Mouse (Mus musculus) olfactory bulb, adult 2 months (tissue): Measurements from ENCODE around the gene Bpifb1. TPM values are rescaled to one million over a fixed set of nuclear protein-coding genes. Genes with fewer than 3 reads are reported as not detected.
"Not testable (repeated sequence)": the region's sequence is repeated elsewhere in the genome, so short reads cannot be mapped to it uniquely, and the experiment has no call there.

Experiments used
- H3K27ac ChIP-seq: fragments of 200-500 bp; 2 replicates; pipeline ENCODE4 v1.5.1; 2012; ENCODE audit warnings: low read depth, low read length; ENCODE audit not compliant: insufficient read depth
- H3K4me1 ChIP-seq: fragments of 200-500 bp; 2 replicates; pipeline ENCODE4 v1.6.1; 2012; ENCODE audit warnings: low read length; ENCODE audit not compliant: control insufficient read depth, insufficient read depth
- H3K4me3 ChIP-seq: fragments of 200-500 bp; 2 replicates; pipeline ENCODE4 v1.5.1; 2012; ENCODE audit warnings: mild to moderate bottlenecking, low read depth, low read length, moderate library complexity; ENCODE audit not compliant: insufficient read depth
- CTCF ChIP-seq: fragments of 200-500 bp; IDR thresholded peaks from 2 replicates; pipeline ENCODE4 v1.5.1; 2012; ENCODE audit warnings: low read depth, mild to moderate bottlenecking, low read length, moderate library complexity; ENCODE audit not compliant: insufficient read depth
- POLR2A ChIP-seq: fragments of 200-500 bp; IDR thresholded peaks from 2 replicates; pipeline ENCODE4 v1.6.1; 2012; ENCODE audit warnings: mild to moderate bottlenecking, low read depth, low read length, moderate library complexity; ENCODE audit not compliant: insufficient read depth
- WGBS: fragments of 180-500 bp; shearing (Covaris S2); methylation state at CpG from one replicate; pipeline ENCODE4 v1.1.7; 2018; 5-methylcytosine and 5-hydroxymethylcytosine counted together
- polyA plus RNA-seq: library from polyadenylated mRNA; stranded (reverse); fragments of >200 nt; gene quantifications from 2 replicates; pipeline ENCODE4 v1.2.4, GENCODE M21; 2012; ENCODE audit warnings: low replicate concordance; ENCODE audit not compliant: missing spikeins, insufficient read depth, insufficient read length

Bpifb1 gene
- polyA plus RNA-seq, 1 experiment = not detected

DNA sequence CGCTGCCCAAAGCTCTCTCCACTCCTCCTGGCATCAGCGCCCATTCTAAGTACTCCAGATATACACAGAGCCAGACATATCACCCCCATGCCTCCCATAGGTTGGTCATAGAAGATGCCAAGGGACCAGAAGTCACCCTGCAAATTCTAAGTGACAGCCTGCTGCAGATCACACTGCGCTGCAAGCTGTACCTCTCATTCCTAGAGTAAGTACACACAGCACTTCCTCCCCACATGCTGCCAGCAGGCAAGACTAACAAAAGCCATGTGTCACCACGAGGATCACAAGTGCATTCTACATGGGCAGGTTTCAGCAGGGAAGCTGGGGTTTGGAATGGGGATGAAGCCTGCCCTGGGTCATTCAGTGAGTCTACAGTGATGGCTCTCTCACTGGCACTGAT lies 36.4 kb downstream of the Bpifb1 start:
- Histone ChIP-seq H3K4me1 (peaks cover 10% of the 10 kb centered on the region), H3K4me3 (no peak overlapping the region), H3K27ac (no peak overlapping the region)
- TF ChIP-seq POLR2A = no peak
- TF ChIP-seq CTCF = no peak
- WGBS = 79% methylated on average over 4 of the region's 4 CpGs

DNA sequence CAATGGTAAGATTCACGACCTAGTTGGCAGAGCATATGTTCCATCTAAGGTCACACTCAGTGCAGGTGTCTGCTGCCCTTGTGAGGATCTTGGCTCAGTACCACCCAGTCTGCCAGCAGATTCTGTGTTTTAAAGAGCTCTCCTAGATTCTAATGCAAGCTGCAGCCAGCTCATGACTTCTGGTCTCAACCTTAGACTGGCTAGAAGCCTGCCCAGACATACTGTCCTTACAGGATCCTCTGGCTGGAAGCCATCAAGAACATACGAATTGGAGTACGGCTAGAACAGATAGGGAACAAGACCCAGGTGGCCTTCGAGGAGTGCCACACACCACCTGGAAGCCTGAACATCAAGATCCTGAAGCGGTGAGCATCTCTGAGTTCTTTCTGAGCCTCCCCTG lies 37.2 kb downstream of the Bpifb1 start:
- peaks cover 10% of the 10 kb centered on the region for H3K4me1 ChIP-seq
- 89% methylated on average over 5 of the region's 5 CpGs for WGBS
- no peak overlapping the region for H3K4me3 ChIP-seq
- no peak overlapping the region for H3K27ac ChIP-seq
- TF ChIP-seq CTCF = no peak
- TF ChIP-seq POLR2A = no peak

DNA sequence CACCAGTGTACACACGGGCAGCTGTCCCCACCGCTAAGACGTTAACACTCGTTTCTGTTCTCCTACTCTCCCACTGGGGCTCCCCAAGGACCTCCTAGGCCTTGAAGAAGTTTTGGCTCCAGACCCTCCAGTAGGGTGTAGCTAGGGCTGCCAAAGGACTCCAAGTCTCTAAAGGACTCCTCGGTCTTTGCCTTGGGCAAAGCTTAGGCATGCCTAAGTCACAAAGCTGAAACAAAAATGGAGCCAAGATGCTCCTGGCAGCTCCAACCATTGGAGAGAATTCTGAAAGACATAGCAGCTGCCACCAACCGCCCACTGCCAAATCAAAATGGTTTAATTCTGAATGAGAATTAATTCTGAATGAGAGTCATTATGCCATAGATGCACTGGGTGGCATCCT lies 42.8 kb downstream of the Bpifb1 start:
- 61% methylated on average over 6 of the region's 6 CpGs for WGBS
- Histone ChIP-seq H3K4me3 (no peak overlapping the region), H3K27ac (no peak overlapping the region), H3K4me1 (no peaks in the 10 kb centered on the region)
- TF ChIP-seq CTCF (no peak), POLR2A (no peak)

DNA sequence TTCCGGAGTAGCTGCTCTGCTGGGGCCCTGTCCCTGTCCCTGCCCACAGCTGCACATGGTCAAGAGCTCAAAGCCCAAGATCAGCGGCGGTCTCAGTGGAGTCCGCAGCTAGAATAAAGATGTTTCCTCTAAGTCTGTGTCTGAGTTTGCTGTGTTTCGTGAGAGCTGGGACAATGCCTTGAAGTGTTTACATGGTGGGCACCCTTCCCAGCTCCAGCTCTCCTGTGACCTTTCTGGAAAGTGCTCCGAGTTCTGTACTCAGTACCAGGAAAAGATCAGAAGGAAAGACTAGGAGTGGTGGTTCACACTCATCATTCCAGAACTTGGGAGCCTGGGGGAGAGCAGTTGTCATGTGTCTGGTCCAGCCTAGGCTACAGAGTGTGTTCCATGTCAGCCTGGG lies 50.2 kb downstream of the Bpifb1 start:
- no peaks in the 10 kb centered on the region for H3K4me1 ChIP-seq

DNA sequence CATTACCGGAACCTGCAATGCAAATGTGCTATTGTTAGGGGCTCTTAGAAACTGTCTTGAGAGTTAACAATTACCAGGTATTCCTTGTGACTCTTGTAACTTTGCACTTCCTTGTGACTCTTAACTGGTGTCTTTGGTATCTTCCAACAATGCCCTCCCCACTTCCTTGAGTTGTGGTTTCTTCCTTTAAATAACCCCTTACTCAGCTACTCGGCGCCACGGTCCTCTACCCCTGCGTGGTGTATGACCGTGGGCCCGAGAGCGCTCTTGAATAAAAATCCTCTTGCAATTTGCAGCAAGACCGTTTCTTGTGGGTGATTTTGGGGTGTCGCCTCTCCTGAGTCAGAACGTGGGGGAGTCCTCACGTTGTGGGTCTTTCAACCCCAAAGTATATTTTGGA lies 52.1 kb downstream of the Bpifb1 start:
- not testable (repeated sequence) for H3K27ac ChIP-seq, H3K4me1 ChIP-seq, H3K4me3 ChIP-seq
- 97% methylated on average over 12 of the region's 12 CpGs for WGBS

More for the DNA sequence above, 50.2 kb downstream of the Bpifb1 start:
- 73% methylated on average over 6 of the region's 6 CpGs for WGBS
- TF ChIP-seq CTCF = no peak
- no peak for TF ChIP-seq POLR2A
- Histone ChIP-seq H3K4me3 (no peak overlapping the region), H3K27ac (no peak overlapping the region)

DNA sequence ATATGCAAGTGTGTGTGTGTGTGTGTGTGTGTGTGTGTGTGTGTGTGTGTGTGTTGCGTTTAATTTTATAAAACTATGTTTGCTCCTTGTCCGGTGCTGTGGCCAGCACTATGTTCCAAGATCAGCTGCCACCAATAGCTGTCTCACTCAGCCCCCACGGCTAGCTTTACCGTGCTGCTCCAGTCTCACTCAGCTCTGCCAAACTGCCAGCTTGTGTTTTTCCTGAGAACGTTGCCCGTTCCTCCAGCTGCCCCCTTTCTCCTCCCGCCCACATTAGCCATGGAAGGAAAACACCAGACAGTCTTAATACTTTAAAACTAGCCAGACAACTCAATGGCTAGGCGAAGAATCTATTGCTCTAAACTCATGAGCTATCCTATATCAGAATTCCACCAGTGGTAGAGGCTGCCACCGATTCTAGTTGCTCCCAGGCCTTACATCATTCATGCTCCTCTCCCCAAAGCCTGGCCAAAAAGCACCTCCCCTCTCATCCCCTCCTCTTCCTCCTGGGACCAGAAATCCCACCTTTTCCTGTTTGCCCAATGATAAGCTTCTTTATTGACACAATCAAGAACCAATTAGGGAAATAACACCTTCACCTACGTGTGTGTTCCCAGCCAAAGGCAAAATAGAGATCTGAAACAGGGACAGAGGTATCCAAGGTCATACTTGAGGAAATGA lies 52.9 kb downstream of the Bpifb1 start:
- H3K4me3 ChIP-seq = no peak overlapping the region
- H3K27ac ChIP-seq = no peak overlapping the region
- no peaks in the 10 kb centered on the region for H3K4me1 ChIP-seq
- 65% methylated on average over 10 of the region's 10 CpGs for WGBS
- TF ChIP-seq CTCF = no peak
- no peak for TF ChIP-seq POLR2A

DNA sequence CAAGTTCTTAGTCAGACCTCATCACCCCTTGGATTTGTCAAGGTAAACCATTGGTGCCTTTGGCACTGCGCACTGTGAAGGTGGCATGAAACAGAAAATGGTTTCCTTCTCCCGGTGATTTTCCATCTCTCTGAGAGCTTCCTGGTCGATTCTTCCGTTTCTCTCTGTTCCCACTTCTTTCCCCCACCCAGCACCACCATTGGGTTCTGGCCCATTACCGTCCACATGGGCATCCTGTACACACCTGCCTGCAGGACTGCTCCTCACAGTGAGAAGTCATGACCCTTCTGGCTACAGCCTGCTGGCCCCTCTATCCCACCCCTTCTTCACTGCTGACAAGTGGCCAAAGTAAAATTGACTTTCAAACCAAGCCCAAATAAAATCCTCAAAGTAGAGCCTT lies 54.7 kb downstream of the Bpifb1 start:
- WGBS = 87% methylated on average over 5 of the region's 5 CpGs
- no peak overlapping the region for H3K27ac ChIP-seq
- TF ChIP-seq POLR2A (no peak), CTCF (no peak)

DNA sequence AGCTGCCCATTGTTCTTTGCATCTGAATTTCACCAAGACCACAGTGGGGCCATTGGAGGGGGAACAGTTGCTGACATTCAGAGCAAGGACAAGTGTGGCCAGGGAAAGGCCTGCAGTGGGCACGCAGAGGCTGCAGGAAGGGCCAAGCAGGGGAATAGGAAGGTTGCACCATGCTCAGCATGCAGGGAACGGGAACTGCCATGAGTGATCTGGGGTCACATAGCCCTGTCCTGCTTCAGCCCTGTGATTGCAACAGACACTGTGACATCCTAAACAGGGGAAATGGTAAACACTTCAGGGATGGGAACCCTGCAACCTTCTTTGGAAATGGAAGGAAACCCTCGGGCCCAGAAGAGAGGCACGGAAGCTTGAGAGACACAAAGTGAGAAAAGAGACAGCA lies 64.6 kb downstream of the Bpifb1 start:
- 96% methylated on average over 2 of the region's 4 CpGs for WGBS

More for the DNA sequence above, 54.7 kb downstream of the Bpifb1 start:
- H3K4me1 ChIP-seq = no peaks in the 10 kb centered on the region
- H3K4me3 ChIP-seq = no peak overlapping the region

DNA sequence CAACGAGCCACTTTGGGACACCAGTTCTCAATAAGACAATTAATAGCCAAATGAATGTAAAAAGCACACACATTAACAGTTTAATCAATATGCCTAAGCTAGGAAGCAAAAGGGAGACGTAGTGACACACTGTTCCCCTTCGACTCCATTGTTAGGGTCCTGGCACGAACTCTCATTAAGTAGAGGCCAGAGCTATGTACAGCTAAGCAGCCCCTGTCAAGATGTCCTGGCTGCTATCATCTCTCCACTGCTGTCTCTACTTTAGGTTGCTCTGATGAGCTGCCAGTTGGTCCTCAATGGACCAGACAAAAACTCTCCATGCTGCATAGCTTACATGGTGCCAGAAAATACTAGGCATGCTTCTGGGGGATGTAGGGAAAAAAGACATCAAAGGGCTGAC lies 65.2 kb downstream of the Bpifb1 start:
- no peaks in the 10 kb centered on the region for H3K4me1 ChIP-seq
- no peak overlapping the region for H3K27ac ChIP-seq
- no peak overlapping the region for H3K4me3 ChIP-seq
- WGBS = 65% methylated on average over 4 of the region's 4 CpGs
- TF ChIP-seq POLR2A (no peak), CTCF (no peak)

More for the DNA sequence above, 64.6 kb downstream of the Bpifb1 start:
- H3K27ac ChIP-seq, H3K4me3 ChIP-seq, H3K4me1 ChIP-seq: not testable (repeated sequence)

DNA sequence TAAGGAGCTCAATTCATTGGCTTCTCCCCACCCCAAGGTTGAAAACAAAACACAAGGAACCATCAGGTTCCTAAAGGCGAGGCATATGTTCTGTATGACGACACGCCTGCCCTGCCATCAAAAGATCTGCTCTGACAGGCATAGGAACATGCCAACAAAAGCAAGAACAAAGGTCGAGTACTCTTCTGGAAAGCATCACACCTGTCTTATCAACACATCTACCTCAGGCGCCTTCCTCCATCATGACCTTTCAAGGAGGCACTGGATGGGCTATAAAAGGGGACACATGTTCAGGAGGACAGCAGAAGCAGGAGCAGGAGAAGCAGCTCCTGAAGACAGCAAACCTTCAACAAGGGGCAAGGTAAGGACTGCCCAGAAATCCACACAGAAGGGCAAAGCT lies 66.9 kb downstream of the Bpifb1 start, which contains the start of gene Bpifb9a:
TSS of gene Bpifb9a (plus strand) at position 301 of the 400 bp plus-strand sequence.
- not testable (repeated sequence) for H3K4me3 ChIP-seq, H3K27ac ChIP-seq, H3K4me1 ChIP-seq
- WGBS = 85% methylated on average over 5 of the region's 5 CpGs

DNA sequence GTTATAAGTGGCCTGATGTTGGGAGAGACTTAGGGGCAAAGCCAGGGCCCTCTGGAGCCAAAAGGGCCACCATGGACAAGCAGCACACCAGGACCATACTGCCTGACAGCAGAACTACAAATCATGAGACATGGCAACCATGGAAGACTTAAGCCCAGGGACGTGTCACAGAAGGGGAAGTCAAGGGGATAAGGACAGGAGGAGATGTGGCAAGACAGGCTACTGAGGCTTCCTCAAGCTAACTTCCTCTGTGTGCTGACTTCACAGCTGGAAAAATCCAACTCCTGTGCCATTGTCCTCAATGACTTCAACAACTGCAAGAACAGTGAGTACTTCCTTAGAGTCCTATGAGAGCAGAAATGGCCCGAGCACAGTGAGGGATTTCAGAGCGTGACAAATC lies 73.8 kb downstream of the Bpifb1 start:
- 90% methylated on average over 3 of the region's 3 CpGs for WGBS
- H3K4me3 ChIP-seq, H3K4me1 ChIP-seq: not testable (repeated sequence)

More for the DNA sequence above, 73.8 kb downstream of the Bpifb1 start:
- H3K27ac ChIP-seq = not testable (repeated sequence)
